ENCODE assay signal across 7 mouse cellular contexts in the genomic region with DNA sequence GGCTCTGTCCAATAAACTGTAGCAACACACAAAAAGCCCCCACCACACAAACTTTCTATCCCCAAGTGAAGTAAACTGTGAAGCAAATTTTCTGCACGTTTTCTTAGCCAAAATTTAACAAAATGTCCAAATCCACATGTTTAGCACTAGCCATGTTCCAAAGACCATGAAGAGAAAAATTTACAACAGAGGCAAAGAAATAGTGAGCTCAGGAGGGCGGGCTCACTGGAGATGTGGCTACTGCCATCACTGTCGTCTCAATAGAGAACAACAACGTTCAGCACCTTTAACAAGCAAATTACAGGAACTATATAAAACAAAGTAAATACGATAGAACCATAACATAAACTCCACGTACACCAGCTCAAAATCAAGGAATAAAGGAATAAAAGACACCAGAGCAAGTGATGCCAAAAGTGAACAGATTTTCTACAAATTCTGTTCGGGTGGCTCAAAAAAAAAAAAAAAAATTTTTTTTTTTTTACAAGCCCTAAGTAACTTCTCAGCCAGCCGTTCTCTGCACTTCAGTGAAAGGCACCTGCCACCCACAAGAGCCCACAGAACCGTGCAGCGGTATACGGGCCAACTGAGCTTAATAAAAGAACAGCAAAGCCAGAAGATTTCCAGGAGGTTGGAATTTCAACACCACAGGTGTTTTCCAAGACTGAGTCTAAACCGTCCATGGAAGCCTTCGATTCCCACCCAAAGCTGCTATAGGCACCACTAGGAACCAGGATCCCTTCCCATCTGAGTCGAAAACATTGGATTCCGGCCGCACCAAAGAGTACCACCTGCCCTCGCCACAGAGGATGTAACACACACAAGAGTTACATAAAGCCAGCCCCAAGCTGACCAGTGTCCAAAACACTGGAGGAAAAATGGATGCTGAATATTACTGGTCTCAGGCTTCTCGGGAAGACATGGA. TPM values are rescaled to one million over a fixed set of nuclear protein-coding genes. Genes with fewer than 3 reads are reported as not detected.
A peak's percentile ranks its signal among the peaks of the same experiment; 100 is the strongest.
DNase-seq lines count a peak whose midpoint lies in the region; ATAC-seq and TF ChIP-seq lines count a peak whose summit lies in the region.

No protein-coding gene starts in this region.

- H3K9me3 ChIP-seq in CH12.LX (replicated peaks; ENCODE audit: low read length) = no peaks in the 10 kb centered on the region
- no peaks in the 10 kb centered on the region for H3K9me3 ChIP-seq in G1E (replicated peaks)
- H3K9me3 ChIP-seq in forebrain, postnatal 0 days (ENCODE audit: low read length) = no peaks in the 10 kb centered on the region
- no peaks in the 10 kb centered on the region for H3K9me3 ChIP-seq in limb, embryonic 14.5 days (ENCODE audit: control insufficient read depth, low read length)

- H3K4me2 ChIP-seq in CH12.LX (ENCODE audit: insufficient read depth, low read depth, poor library complexity, severe bottlenecking) = peak overlapping the region; percentile 98
- peak overlapping the region; percentile 90 for H3K4me2 ChIP-seq in forebrain, postnatal 0 days (ENCODE audit: low read depth)
- peak overlapping the region; percentile 69 for H3K4me2 ChIP-seq in limb, embryonic 14.5 days (replicated peaks; ENCODE audit: low read depth, low read length, severe bottlenecking)

- 7% methylated on average over 18 of the region's 18 CpGs for WGBS in forebrain, postnatal 0 days
- 22% methylated on average over 18 of the region's 18 CpGs for WGBS in limb, embryonic 14.5 days

- H3K79me2 ChIP-seq in CH12.LX (replicated peaks; ENCODE audit: control insufficient read depth, extremely low read depth, insufficient read depth, poor library complexity, severe bottlenecking) = peaks cover 32% of the 10 kb centered on the region

- H3K36me3 ChIP-seq in CH12.LX (replicated peaks in 1 of 2; ENCODE audit: control insufficient read depth in 1 of 2, insufficient read depth in 1 of 2, low read length in 1 of 2) (peaks cover 0 to 6% of the 10 kb centered on the region in 2 experiments), G1E (replicated peaks) (peaks cover 27% of the 10 kb centered on the region)
- H3K36me3 ChIP-seq in forebrain, postnatal 0 days (ENCODE audit: insufficient read depth) = no peaks in the 10 kb centered on the region
- no peaks in the 10 kb centered on the region for H3K36me3 ChIP-seq in limb, embryonic 14.5 days (ENCODE audit: control insufficient read depth, insufficient read depth, low read length)
- H3K36me3 ChIP-seq in splenic B cell, adult 2 months (ENCODE audit: control insufficient read depth, insufficient read depth, low read length, poor library complexity, severe bottlenecking) = no peaks in the 10 kb centered on the region

- H3K27ac ChIP-seq in CH12.LX (ENCODE audit: insufficient read depth, low read depth) = no peak overlapping the region
- peak overlapping the region; percentile 100; the same call in 1 of the 2 replicates for H3K27ac ChIP-seq in forebrain, postnatal 0 days (ENCODE audit: low read depth, low read length)
- H3K27ac ChIP-seq in limb, embryonic 14.5 days (replicated peaks; ENCODE audit: low read depth, low read length) = no peak overlapping the region

- in situ Hi-C loops in CH12.LX (cut with MboI; ENCODE audit: low pct_ligation_motif_present, low pct_unique_long_range_greater_than_20kb, low sequenced_read_pairs) = loop anchor here (10.0 kb wide), 1 partner anchor 52 kb away; no protein-coding TSS in a partner anchor

- TF ChIP-seq CTCF in CH12.LX (conservative IDR thresholded peaks at IDR 0.05 in 1 of 2, IDR thresholded peaks at IDR 0.05 in 1 of 2; ENCODE audit: low read depth in 2 of 2, low read length in 2 of 2) (no peak), G1E (IDR thresholded peaks at IDR 0.05; ENCODE audit: low read depth, low read length) (no peak)
- no peak for TF ChIP-seq CTCF in forebrain, postnatal 0 days (IDR thresholded peaks at IDR 0.05; ENCODE audit: low read depth)

- dilution Hi-C loops in CH12.LX (cut with MboI; ENCODE audit: extremely low pct_ligation_motif_present, extremely low pct_unique_long_range_greater_than_20kb, low sequenced_read_pairs) = no loop called here

- H3K4me1 ChIP-seq in CH12.LX (ENCODE audit: control insufficient read depth in 1 of 2, insufficient read depth in 2 of 2) = peaks cover 0 to 52% of the 10 kb centered on the region in 2 experiments
- H3K4me1 ChIP-seq in G1E (ENCODE audit: insufficient read depth, low read depth, low read length) = peaks cover 56% of the 10 kb centered on the region
- H3K4me1 ChIP-seq in forebrain, postnatal 0 days (ENCODE audit: insufficient read depth) = peaks cover 24% of the 10 kb centered on the region
- peaks cover 25% of the 10 kb centered on the region for H3K4me1 ChIP-seq in limb, embryonic 14.5 days (ENCODE audit: control insufficient read depth, insufficient read depth, low read length)

- TF ChIP-seq RAD21 in CH12.LX (IDR thresholded peaks at IDR 0.05; ENCODE audit: low read depth, low read length) = no peak

- DNase-seq in CH12.LX (ENCODE audit: extremely low read depth) = no peak
- no peak for DNase-seq in G1E (ENCODE audit: low spot score)
- DNase-seq in forebrain, postnatal 0 days = peak; percentile 43
- no peak for DNase-seq in limb, embryonic 14.5 days (ENCODE audit: low spot score)
- peak; percentile 16 for DNase-seq in splenic B cell, adult 2 months (ENCODE audit: low read depth, low spot score)
- no peak for DNase-seq in layer of hippocampus, adult 8-10 months (ENCODE audit: low spot score in 2 of 2)

- H3K4me3 ChIP-seq in CH12.LX (replicated peaks in 1 of 3; ENCODE audit: low read depth in 2 of 3, low read length in 2 of 3, poor library complexity in 1 of 3) = peak overlapping the region; percentile 69 to 93 (median 79)
- peak overlapping the region; percentile 82 for H3K4me3 ChIP-seq in G1E (ENCODE audit: low read depth, low read length)
- peak overlapping the region; percentile 93 for H3K4me3 ChIP-seq in forebrain, postnatal 0 days (ENCODE audit: low read depth, low read length)
- peak overlapping the region; percentile 85 for H3K4me3 ChIP-seq in limb, embryonic 14.5 days (replicated peaks; ENCODE audit: low read length)

- no peak for ATAC-seq in G1E (ENCODE audit: extremely low read depth, insufficient number of reproducible peaks, low FRiP score, poor library complexity, severe bottlenecking)
- no peak for ATAC-seq in forebrain, postnatal 0 days
- no peak for ATAC-seq in limb, embryonic 14.5 days (ENCODE audit: low FRiP score, low read depth)
- ATAC-seq in megakaryocyte progenitor cell, adult 5-6 weeks (replicated peaks; ENCODE audit: poor library complexity) = no peak

- H3K27me3 ChIP-seq in CH12.LX (replicated peaks) = no peaks in the 10 kb centered on the region
- H3K27me3 ChIP-seq in G1E (ENCODE audit: insufficient read depth, low read length) = no peaks in the 10 kb centered on the region
- H3K27me3 ChIP-seq in forebrain, postnatal 0 days (ENCODE audit: insufficient read depth, low read length) = no peaks in the 10 kb centered on the region
- H3K27me3 ChIP-seq in limb, embryonic 14.5 days (ENCODE audit: control insufficient read depth, insufficient read depth, low read length) = no peaks in the 10 kb centered on the region
- H3K27me3 ChIP-seq in splenic B cell, adult 2 months (ENCODE audit: control insufficient read depth, insufficient read depth, low read length, poor library complexity, severe bottlenecking) = no peaks in the 10 kb centered on the region

- TF ChIP-seq POLR2A in CH12.LX (IDR thresholded peaks at IDR 0.05; ENCODE audit: low read depth, low read length) = no peak
- no peak for TF ChIP-seq POLR2A in limb, embryonic 14.5 days (IDR thresholded peaks at IDR 0.05; ENCODE audit: borderline replicate concordance, extremely low read depth, insufficient read depth, insufficient read length)

- H3K9ac ChIP-seq in CH12.LX (ENCODE audit: insufficient read depth, low read depth) = peak overlapping the region; percentile 83
- peak overlapping the region; percentile 96 for H3K9ac ChIP-seq in forebrain, postnatal 0 days
- peak overlapping the region; percentile 97; the same call in 1 of the 2 replicates for H3K9ac ChIP-seq in limb, embryonic 14.5 days (ENCODE audit: low read depth, low read length, severe bottlenecking)

- TF ChIP-seq EP300 in CH12.LX (IDR thresholded peaks at IDR 0.05; ENCODE audit: low read length) = no peak

TF ChIP-seq in CH12.LX, 34 proteins besides CTCF, POLR2A, EP300 and RAD21:
- TF ChIP-seq MAZ (IDR thresholded peaks at IDR 0.05; ENCODE audit: low read depth, low read length) (no peak), ZC3H11A (IDR thresholded peaks at IDR 0.05; ENCODE audit: low read depth, low read length) (no peak), ZNF384 (IDR thresholded peaks at IDR 0.05; ENCODE audit: low read depth, low read length) (peak; percentile 79), IRF4 (IDR thresholded peaks at IDR 0.05; ENCODE audit: low read depth, low read length) (no peak), GABPA (IDR thresholded peaks at IDR 0.05; ENCODE audit: insufficient replicate concordance, low read depth, low read length) (no peak), NRF1 (IDR thresholded peaks at IDR 0.05; ENCODE audit: low read depth, low read length) (no peak), TCF12 (IDR thresholded peaks at IDR 0.05; ENCODE audit: low read depth, low read length) (no peak)
TF ChIP-seq in CH12.LX: peak in this region for 1.

RNA-seq across cellular contexts. Expression of a gene that starts 2.2 kb away (rescaled TPM):
- total RNA-seq in CH12.LX (2012; rRNA removed) (7.2 and 10.8 TPM in 2 replicates), CH12.LX (2014; rRNA removed) (5.2 and 7.6 TPM in 2 replicates), G1E (2014; fragmentation: Nextera tagmentation) (57.9 and 64.9 TPM in 2 replicates), G1E (2017) (22.9 and 25.9 TPM in 2 replicates)
- polyA plus RNA-seq in CH12.LX (2012; ENCODE audit: insufficient read length, low read depth) (22.7 and 25.0 TPM in 2 replicates), G1E (2012) (21.1 and 21.2 TPM in 2 replicates)
- 94.7 and 99.1 TPM in 2 replicates for total RNA-seq in forebrain, postnatal 0 days (2014; rRNA removed)
- 18.2 and 24.9 TPM in 2 replicates for polyA plus RNA-seq in forebrain, postnatal 0 days (2015; fragmentation: Nextera tagmentation; extraction: Ambion mirVana)
- 29.2 and 58.7 TPM in 2 replicates for polyA plus RNA-seq in limb, embryonic 14.5 days (2012; rRNA removed)
- 19.1 and 19.6 TPM in 2 replicates for polyA plus RNA-seq in limb, embryonic 14.5 days (2014; fragmentation: Nextera tagmentation; extraction: Ambion mirVana)
- 34.4 and 37.6 TPM in 2 replicates for total RNA-seq in megakaryocyte progenitor cell, adult 5-6 weeks (2015)
- 15.3 and 28.7 TPM in 2 replicates for total RNA-seq in megakaryocyte progenitor cell, adult 5-6 weeks (2017)
- 100 to 1,000 TPM; 309 to 366 (median 334) TPM for total RNA-seq in layer of hippocampus, adult 8-10 months (2022)

Comparison
In these comparisons a context has a peak if more than half of its experiments do, and no peak if none do; other contexts are left out.
1. DNase-seq: peak in forebrain, postnatal 0 days (single experiment) and splenic B cell, adult 2 months (single experiment); none in CH12.LX (single experiment), G1E (single experiment), limb, embryonic 14.5 days (single experiment) and layer of hippocampus, adult 8-10 months (0 of 2).
2. Peak in every context shown above with its lines, with median percentiles within 50 percentile points of each other: H3K4me2 ChIP-seq, H3K4me3 ChIP-seq and H3K9ac ChIP-seq.